Mouse (Mus musculus) liver (tissue): ENCODE data around the gene Orm3.
A peak's percentile ranks its signal among the peaks of the same experiment; 100 is the strongest.

Source experiments
- DNase-seq: peaks from one replicate; pipeline ENCODE4 v3.0.0-alpha.2; 2020; ENCODE audit warnings: mixed read lengths

The Orm3 gene

DNA sequence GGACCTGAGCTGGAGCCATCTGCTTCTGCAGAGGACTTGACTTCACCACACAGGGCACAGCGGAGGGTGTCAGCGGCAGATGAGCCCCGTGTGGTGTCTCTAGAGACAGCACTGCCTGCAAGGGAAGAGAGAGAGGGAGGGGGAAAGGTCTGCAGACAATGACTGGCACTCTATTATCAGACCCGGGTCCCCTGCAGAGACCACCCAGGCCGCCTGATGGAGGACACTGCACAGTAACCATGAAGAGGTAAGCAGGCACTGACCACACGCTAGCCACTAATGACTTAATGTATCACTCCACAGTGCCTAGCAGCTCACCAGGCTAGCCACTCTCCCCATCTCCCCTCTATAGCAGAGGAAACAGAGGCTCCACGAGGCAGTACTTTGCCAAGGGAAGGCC is 14.9 kb downstream of the Orm3 start:
- no peak for DNase-seq

DNA sequence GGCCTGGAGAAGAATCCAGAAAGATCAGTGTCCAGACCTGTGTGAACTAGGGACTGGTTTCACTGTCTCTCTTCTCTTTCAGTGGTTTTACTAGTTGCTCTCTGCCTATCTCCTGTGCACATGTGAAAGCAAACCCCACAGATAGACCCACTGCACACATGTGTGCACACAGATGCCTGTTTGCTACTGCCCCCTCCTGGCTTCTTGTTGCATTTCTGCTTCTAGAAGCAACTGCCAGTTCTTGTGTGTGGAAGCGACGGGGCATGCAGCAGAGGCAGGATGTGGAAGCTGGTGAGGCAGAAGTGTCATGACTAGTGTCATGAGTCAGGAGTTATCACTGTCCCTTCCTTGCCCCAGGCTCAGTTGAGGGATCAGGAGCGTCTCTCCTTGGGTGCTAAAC is 15.9 kb downstream of the Orm3 start:
- DNase-seq = peak; percentile 79

DNA sequence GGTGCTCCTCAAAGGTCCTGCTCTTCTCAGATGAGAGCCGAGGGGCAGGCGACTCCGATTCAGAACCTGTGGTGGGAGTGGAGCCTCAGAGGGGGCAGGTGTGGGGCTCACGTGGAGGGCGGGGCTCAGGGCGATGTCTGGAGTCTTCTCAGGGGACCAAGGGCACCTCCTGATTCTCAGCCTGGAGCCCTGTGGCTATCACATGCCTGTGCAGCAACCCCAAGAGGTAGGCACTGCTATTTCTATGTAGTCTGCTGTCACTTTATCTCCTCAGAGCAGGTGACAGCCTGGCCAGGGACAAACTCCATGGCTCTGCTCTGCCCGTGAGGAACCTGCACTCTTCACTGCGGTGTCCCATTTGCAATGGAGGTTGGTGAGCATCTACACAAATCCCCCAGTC is 17.4 kb downstream of the Orm3 start:
- DNase-seq = peak; percentile 75

DNA sequence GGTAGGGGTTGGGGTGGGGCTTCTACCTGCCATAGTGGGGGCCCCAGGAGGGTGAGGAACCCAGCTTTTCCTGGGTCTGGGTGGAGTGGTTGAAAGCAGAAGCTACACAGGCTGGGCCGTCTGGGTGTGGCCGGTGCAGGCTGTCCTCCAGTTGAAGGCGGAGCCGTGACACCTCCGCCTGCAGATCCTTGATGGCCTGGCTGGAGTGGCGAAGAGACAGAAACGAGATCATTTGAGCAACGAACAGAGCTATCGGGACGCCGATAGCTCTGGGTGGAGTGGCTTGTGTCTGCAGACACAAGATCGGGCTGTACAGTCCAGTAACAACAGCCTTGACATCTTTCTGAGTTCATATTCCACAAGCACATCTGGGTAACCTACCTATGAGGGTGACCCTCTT is 18.4 kb downstream of the Orm3 start:
- peak; percentile 92 for DNase-seq

DNA sequence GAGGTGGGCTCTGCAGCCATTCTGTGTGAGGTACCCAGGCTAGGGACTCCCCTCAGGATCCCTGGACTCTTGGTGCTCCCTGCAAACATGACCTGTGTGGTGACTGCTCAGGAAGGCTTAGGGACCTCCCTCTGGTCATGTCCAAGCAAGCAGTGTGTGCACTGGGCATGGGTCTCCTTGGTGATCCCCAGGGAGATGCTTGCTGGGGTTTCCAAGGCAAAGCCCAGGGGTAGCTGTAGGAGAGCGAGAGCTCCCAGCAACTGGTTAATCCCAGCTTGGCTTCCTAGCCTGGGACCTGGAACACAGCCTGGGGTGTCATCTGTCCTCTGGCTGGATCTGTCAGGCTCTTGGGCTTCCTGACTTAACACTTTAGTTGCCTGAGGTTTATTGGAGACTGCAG is 19.4 kb downstream of the Orm3 start:
- no peak for DNase-seq

DNA sequence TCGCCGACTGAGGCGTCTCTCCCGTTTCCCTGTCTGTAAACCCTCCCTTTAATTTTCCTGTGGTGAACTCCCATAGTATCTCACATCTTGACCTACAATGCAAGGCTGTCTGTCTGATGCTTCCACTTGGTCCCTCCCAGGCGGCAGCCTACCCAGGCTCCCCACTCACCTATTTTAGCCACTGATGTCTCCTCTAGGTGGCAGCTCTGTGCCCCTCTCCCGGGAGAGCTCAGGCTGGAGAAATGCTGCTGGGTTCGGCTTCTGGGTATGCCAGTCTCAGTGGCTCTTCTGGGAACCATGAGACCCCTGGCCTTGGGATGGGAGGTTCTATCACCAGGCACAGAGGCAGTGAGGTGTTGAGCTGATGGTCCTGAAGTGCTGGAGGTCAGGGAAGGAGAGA is 21.5 kb downstream of the Orm3 start:
- DNase-seq = peak; percentile 34

DNA sequence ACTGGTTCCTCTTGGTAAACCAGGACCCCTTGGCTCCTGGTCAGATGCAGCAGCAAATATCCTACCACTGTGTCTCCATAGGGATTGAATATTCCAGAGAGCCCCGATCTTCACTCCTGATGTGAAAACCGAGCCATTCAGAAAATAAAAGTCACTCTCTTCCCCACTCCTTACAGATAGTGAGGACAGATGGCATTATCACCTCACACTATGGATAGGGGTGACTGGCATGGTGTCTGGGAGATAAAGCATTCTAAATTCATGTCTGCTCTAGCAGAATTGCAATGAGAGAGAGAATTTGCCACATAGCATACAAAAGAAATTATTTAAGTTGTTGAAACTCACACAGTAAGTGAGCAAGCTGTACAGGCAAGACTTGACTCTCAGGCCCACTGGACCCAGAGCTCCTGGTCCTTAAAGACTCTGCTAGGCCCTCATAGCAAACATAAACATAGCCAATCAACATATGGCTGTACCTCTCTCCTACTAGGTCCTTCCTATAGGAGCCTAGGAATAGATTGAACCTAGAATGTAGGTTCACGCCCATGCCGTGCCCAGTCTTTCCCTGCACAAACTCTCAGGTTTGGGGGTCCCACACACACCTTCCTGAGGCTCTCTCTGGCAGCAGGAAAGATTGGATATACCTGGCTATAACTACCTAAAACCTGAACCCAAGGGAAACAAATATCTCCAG is 26.9 kb downstream of the Orm3 start:
- DNase-seq = peak; percentile 36

DNA sequence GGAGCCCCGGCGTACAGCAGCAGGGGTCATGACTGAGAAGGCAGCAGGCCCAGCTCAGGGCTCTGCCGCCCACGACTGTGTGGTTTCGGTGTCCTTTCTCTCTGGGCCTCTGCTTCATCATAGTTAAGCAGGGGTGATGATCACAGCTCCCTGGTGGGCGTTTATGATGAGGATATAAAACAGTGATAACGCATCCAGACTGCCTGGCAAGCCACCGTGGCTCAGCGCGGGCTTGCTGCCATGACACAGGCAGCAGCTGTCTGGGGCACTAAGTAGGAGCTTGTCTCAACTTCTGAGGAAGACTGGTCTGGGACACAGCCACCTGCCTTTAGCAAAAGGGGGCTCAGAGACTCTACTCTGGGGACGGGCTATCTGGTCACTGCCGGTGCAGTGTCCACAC is 27.5 kb downstream of the Orm3 start:
- peak; percentile 50 for DNase-seq

DNA sequence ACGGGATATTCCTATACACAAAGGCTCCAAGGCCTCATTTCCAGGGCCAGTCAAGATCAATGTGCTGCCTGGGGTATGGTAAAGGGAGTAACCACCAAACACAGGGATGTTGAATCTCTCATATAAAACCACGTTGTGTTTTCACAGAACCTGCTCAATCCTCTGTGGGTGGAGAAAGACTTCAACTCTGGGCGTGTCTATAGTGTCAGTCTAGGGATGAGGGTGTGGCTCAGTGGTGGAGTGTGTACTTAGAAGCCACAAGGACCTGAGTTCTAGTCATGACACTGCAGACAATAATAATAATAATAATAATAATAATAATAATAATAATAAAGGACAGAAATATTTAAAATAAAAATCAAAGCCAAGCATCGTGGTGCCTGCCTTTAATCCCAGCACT is 28.3 kb downstream of the Orm3 start:
- peak; percentile 51 for DNase-seq

DNA sequence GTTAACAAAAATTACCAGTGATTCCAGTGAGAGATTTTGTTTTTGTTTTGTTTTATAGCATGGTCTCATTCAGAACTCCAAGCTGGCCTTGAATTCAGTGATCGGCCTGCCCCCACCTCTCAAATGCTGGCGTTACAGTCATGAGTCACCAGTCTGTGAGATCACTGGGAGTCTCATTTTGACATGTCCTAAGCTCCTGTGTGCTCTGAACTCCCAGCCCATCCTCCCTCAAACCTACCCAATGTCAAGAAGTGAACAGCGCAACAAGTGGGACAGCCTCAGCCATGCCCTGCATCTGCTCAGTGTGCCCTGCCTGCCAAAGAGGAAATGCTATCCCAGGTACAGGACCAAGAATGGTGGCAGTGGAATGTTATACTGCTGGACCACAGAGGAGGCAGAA is 29.3 kb downstream of the Orm3 start:
- DNase-seq = no peak

DNA sequence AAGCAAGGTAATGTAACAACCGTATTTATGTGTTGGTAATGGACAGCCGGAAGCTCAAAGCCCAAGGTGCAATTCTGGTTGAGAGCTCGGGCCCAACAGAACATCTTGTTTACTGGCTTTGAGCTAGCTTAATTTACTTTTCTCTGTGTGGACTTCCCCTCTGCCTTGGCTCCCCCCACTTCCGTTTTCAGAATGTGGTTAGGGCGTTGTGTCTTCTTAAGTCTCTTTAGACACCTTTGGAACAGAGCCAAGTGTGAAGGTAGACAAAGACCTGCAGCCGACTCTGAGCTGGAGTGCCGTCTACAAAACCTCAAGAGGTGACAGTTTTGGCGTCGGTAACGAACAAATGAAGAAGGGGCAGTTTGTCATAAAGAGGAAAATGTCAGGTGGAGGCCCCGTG is 29.8 kb downstream of the Orm3 start:
- no peak for DNase-seq

DNA sequence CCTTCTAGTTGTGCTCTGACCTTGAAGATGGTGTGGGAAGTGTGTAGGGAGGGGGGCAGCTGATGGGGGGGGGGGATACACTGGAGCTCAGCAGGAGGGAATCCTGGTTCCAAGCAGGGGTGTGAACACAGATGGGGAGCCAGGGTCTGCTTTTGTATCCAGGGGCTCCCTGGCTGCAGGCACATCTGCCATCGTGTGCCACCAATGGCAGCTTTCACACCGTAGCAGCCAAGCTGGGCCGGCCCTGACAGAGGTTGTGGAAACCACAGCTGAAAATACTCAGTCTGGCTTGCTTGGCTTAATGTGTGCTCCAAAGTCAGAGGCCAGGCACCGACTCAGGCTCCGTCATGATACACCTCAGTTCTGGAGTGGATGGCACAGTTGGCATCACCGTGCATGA is 32.1 kb downstream of the Orm3 start:
- no peak for DNase-seq

DNA sequence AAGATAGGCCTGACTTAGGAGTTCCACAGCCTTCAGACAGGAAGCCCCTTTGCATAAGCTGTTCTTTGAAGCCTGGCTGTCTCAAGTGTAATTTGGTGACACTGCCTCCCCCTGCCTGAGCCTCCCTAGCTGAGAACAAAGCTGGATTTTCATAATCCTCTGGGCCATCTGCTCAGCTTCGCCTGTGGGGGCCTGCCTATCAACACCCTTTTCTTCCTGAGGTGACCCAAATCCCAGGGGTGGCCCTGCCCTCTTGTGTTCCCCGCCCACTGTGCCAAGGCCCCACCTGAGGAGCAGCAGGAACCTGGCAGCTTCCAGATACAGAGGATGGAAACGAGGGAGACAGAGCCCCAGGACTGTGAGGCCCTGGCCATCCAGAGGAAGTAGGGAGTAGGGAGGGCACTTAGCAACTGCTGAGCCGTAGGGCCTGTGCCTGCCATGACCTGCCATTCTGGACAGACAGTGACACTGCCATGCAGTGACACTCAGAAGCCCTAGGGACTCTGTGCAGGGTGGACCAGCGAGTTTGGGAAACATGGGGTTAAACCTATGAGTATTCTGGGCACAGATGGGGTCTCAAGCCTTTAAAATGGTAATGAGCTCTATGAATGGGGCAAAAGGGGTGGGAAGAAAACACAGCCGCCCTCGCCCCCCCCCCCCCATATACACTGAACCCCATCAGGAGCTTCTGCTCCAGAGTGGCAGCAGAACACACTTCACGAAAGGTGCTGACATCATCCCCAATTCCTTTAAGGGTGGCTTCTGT is 33.3 kb downstream of the Orm3 start:
- peak; percentile 36 for DNase-seq

DNA sequence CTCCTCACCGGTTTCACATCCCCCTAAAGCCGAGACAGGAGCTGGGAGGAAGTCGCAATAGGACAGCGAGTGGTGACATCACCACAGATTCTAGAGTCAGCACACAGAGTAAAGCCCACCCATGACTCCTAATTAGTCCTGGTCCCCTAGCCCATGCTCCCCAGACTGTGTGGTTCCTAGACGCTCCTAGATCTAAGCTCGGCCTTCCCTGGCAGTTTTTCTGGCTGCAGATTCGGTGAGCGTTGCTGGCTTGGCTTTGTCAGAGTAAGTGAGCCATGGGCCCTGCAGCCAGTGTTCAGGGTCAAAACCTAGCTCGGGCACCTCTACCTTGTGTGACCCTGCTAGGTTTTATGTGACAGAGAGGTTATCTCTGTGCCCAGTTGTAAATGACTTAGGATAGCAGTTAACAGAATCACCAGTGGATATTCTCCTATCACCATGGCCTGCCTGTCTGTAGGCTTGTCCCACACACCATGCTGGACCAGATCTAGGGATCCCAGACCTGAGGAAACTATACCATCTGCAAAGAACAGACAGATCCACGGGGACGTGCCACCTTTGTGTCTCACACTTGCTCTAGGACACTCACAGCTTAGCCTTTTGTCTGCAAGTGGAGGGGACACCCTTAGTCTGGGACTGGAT is 34.0 kb downstream of the Orm3 start:
- DNase-seq = no peak

DNA sequence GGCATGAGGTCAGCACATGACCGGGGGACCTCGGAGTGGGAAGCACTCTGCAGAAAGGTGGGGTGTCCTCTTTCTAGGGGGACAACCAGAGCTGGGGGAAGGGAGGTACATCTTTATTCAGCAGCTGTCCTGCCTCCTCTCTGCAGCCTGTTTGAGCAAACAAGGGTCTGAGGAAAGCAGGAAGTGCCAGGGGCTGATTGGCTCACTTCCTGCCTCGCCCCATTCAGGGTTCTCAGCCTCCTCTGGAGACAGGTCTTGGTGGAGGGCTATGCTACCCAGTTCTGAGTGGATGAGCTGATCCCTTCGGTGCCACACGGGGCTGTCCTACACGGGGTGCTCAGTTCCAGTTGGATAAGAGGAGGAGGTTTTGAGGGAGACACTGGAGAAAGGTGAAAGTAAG is 35.4 kb downstream of the Orm3 start:
- DNase-seq = no peak

DNA sequence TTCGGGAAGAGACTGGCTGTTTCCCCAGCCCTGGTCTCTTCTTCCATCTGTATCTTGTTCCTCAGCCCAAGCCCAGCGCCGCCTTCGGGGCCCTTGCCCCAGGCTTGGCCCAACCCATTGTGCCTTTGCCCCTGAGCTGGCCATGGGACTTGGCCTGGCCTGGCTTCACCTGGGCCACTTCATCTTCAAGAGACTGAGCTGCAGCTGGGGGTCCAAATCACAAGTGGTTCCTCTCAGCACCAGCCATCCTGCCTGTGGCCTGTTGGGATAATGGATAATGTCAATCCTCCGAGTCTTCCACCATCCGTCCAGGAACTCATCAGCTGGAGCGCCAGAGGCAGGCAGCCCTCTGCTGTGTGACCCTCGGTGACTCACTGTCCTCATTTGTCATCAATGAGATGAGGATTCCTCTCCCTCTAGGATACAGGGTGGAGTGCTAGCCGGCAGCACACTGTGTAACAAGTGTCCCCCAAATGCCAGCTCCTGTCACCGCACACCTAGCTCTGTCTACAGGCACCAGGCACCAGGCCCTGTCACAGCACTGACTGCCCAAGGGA is 42.1 kb downstream of the Orm3 start:
- DNase-seq = no peak

DNA sequence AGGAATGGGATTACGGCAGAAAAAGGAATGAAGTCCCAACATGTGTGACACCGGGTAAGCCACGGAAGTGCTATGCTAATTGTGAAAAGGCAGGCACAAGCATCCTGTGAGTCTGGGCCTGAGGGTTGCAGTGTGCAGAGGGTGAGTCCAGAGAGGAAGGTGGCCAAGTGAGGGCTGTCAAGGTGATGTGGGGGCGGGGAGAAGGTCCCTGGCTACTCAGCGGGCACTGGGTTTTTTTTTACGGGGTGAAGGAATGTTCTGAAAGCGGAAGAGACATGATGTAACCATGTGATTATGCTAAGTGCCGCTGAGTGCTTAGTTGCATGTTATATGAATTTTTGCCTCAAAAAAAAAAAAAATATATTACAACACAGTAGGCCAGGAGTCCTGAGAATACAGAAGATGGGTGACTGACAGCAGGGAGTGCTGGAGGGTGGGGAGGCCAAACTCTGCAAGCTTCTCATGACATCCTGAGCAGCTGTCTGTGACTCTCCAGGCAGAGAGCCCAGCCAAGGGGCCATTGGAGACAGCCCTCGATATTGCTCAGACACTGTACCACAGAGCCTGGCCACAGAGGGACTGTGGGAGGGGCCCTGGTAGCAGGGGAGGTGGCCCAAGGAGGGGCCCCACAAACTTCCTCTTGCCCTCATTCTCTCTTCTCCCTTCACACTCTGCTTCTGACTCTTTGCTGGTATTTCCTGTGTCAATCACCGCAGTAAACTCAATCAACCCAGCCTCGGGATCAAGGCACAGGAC is 43.1 kb downstream of the Orm3 start:
- DNase-seq = peak; percentile 53

DNA sequence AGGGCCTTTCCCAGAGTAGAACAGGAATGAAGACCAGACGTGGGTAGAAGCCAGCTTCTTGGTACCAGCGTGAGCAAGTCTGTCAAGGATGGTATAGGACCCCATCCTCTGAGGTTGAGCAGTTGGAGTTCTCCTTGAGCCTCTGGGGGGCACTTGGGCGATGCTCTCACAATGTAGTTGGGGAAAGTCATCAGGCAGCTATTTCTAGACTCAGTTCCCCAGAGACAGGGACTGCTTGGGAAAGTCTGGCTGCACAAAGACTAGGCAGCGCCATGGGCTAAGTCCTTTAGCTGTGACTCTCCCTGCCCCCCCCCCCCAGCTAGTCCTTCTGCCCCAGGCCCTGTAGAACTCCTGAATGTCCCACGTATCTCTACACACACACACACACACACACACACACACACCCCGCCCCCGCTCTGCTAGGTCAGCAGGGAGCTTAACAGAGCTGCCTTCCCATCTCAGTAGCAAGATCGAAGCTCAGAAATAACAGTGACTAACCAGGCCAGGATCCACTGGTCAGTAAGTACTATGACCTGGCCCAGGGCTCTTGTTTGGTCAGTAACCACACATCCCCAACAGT is 43.8 kb downstream of the Orm3 start:
- no peak for DNase-seq

DNA sequence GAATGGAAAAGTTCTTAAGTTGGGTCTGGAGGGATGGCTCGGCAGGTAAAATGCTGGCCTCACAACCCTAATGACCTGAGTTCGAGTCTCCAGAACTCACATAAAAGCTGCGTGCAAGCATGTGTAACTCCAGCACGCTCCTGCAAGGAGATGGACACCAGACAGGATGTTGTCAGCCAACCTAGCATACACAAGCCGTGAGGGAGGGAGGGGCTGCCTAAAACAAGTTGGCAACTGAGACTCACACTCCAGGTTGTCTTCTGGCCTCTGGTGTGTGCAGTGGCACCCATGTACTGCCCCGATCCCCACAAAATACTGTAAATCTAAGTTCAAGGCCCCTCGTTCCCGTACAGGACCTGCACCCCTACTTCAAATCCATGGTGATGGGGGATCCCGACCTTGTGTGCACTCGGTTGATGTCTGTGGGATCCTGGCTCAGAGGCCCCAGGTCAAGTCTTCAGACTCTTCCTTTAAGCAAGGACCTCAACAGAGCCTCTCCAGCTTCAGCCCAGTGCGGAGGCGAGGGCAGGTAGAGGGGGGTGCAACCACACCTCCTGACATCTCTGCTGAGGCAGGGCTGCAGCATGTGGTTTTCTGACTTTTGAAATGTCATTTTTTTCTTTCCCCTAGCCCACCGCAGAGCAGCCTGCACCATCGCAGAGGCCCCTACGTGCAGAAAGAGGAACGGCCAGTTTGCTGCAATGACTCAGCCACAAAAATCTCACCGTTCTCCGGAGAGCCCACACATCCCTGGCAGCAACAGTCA is 44.8 kb downstream of the Orm3 start:
- no peak for DNase-seq

DNA sequence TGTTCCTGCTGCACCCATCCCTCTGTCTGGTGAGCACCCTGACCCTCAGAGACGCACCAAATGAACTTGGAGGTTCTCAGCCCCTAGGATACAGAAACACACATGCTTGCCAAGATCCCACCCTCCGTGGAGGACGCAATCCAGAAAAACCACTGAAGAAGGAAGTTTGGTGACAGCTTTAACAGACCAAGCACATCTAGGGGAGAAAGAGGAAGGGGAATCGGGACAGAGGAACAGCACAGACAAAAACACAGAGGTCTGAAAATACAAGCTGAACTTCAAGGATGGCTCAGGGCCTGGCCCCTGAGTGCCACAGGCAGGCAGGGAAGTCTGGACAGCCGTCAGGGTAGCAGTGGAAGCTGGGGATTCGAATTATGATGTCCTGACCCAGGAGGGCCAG is 45.7 kb downstream of the Orm3 start:
- no peak for DNase-seq

DNA sequence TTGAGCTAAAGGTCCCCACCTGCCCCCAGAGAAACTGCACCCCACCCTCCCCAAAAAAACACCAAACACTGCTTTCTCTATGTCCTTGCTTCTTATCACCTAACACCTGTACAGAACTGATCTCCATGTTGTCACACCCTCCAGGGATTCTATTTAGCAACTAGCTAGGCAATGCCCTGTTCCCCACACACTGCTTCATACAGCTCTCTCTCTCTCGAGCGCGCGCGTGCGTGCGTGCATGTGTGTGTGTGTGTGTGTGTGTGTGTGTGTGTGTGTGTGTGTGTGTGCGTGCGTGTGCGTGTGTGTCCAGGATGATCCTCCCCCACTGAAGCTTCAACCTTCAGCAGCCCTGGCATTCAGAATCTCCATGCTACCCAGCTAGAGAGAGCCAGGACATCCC is 46.1 kb downstream of the Orm3 start:
- DNase-seq = no peak

DNA sequence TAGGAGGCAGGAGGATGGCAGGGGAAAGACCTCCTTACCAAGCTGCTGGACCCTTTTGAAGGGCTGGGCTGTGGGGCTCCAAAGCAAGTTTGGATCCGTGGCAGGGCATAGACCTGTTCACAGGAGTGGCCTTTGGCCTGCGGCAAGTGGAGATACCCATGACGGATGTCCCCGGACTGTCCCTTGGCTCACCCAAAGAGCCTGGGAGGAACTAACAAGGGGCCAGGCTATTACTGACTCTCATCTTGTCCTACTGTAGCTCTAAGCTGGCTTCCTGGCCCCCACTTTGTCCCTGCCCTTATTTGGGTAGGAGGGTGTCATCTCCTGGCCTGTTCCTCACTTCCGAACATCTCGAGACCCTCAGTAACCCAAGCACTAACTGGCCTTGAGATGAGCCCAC is 46.6 kb downstream of the Orm3 start:
- DNase-seq = no peak
